Mouse (Mus musculus): ENCODE data around the gene Samd1.

The Samd1 gene

GRCm38 (mm10) chr8:83997511-83998141, at the start of gene Samd1:
Samd1 (plus strand) TSS chr8:83997672.
- in situ Hi-C loops (cut with MboI; ENCODE audit: low sequenced_read_pairs), result no loop called here

DNA sequence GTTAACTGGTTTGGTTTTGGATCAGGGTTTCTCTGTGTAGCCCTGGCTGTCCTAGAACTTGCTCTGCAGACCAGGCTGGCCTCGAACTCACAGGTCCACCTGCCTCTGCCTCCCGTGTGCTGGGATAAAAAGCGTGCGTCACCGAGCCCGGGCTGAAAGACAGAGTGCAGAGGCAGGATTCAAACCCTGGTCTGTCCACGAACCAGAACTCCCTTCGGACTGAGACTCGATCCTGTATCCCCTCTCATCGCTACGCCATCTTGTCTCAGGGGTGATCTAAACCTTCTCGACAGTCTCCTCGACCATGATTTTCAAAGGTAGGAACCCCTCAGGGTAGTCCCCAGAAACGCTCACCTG, 42.7 kb upstream of the Samd1 start:
- in situ Hi-C loops (cut with MboI; ENCODE audit: low sequenced_read_pairs), result loop anchor here (10.0 kb wide), 1 partner anchor 170 kb away; no protein-coding TSS in a partner anchor

- in situ Hi-C loops (cut with MboI; ENCODE audit: low sequenced_read_pairs), result loop anchor here (10.0 kb wide), 1 partner anchor 171 kb away; no protein-coding TSS in a partner anchor
These were observed 42.1 kb upstream of the Samd1 start, which contains the start of the genes Gm10644 and Asf1b for GRCm38 (mm10) chr8:83955106-83955957. Gm10644 (minus strand) TSS chr8:83955205. Asf1b (plus strand) TSS chr8:83955507.

- in situ Hi-C loops (cut with MboI; ENCODE audit: low sequenced_read_pairs), result loop anchor here (10.0 kb wide), 1 partner anchor 171 kb away; no protein-coding TSS in a partner anchor
These were observed 41.6 kb upstream of the Samd1 start for GRCm38 (mm10) chr8:83955958-83956218.

DNA sequence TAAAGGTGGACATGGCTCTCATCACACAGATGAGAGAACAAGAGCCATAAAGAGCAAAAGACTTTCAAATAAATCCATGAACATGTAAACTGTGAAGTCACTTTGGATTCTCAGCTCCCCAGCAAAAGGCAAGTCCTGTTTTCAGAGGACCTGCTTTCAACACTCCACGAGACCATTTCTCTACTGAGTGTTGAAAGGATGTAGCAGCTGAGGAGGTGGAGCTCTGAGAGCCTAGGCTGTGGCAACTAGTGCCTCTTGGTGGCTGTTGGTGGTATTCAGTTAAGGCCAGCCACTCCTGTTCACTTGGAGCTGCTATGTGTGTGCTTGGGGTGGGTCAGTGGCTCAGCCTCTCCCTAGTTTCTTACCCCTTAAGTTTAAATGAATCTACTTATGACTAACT, 40.7 kb upstream of the Samd1 start:
- in situ Hi-C loops (cut with MboI; ENCODE audit: low sequenced_read_pairs), result loop anchor here (10.0 kb wide), 1 partner anchor 172 kb away; no protein-coding TSS in a partner anchor

- in situ Hi-C loops (cut with MboI; ENCODE audit: low sequenced_read_pairs), result no loop called here
These were observed 33.3 kb upstream of the Samd1 start for GRCm38 (mm10) chr8:83964015-83964765.

DNA sequence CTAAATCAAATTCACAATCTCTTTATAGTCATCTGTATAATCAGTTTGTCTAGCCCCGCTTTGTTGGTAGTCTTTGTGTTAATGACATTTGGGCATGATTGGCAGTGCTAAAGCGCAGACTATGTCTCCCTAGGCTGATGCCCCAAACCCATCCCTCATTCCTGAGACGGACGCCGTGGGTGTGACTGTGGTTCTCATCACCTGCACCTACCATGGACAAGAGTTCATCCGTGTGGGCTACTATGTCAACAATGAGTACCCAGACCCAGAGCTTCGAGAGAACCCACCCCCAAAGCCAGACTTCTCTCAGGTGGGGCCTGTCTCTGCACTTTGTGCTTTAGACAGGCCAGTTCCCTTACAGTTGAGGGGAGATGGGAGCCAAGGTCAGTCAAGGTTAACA, 29.8 kb upstream of the Samd1 start:
- in situ Hi-C loops (cut with MboI; ENCODE audit: low sequenced_read_pairs), result no loop called here

- in situ Hi-C loops (cut with MboI; ENCODE audit: low sequenced_read_pairs), result no loop called here
These were observed 26.4 kb upstream of the Samd1 start for GRCm38 (mm10) chr8:83971121-83971520.

DNA sequence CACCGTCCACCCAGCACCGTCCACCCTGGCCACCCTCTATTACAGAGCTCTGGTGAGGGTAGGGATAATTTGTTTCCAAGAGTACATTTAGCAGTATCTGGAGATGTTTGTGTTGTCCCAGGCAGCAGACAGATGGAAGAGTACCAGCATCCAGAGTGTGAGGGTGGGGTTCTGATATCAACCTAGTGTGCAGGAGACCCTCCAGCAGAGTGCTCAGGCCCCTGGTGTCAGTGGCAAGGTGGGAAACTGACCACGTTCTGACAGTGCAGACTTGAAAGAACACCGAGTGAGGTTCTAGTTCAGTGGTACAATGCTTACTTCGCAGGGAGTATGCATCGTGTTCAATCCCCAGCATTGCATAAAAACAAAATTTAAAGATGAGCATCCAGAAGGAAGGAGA, 25.8 kb upstream of the Samd1 start:
- in situ Hi-C loops (cut with MboI; ENCODE audit: low sequenced_read_pairs), result no loop called here

DNA sequence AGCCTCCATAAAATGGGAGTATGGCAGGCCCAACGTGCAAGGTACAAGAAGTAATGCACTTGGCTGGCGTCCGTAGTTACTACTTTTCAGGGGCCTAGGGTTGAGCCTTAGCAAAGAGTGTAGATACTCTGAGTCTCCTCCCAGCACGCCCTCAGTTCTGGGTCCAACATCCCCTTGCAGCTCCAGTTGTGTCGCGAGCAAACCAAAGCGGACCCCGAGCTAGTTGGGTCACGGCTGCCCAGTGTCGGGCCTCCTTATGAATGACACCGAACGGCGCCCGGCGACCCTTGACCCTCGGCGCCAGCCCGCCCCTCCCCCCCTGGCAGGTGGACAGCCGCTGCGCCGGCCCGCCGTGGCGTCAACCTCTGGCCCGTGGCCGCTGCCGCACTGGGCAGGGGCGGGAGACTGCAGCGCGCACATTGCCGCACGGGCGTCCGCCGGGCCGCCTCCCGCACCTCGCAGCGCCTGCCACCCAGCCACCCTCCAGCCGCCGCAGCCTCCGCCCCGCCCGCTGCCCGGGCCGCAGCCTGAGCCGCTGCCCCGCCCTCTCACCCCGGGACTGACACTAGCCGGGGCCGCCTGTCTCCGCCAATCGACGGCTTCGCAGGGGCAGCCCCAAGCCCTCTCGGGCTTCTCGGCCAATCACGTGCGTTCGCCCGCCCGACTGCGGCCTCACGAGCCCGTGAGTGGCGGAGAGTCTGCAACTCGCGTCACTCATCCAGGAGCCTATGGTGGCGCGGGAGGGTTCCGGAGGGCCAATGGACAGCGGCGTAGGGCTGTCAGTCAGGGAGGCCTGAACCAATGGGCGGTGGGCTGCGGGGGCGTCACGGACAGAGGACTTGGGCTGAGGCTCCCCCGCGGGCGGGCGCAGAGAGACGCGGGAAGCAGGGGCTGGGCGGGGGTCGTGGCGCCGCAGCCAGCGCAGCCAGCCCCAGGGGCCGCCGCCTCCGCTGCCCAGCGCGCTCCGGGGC, 25.0 kb upstream of the Samd1 start, which contains the start of gene Prkaca:
Gene Prkaca, plus strand, starts transcription at position 844 of the 971 bp plus-strand sequence.
- in situ Hi-C loops (cut with MboI; ENCODE audit: low sequenced_read_pairs), result no loop called here

GRCm38 (mm10) chr8:83973161-83974031, 24.1 kb upstream of the Samd1 start:
- in situ Hi-C loops (cut with MboI; ENCODE audit: low sequenced_read_pairs), result no loop called here

DNA sequence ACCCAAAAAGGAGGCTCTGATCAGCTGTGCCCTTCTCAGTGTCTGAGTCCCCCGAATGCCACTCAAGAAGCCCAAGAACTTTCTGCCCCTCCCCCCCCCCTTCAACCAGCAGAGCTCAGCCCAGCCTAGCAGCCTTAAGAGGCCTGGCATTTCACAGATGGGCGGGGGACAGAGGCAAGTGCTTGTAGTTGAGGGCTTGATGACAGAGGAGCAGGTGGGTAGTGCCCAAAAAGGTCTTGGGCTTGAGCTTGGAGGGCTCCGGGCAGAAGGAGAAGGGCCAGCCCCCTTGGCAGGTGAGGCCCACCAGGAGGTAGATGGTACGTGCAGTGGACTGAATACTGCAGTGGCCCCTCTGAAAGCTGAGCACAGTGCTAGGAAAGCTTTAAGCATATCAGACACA, 23.0 kb upstream of the Samd1 start:
- in situ Hi-C loops (cut with MboI; ENCODE audit: low sequenced_read_pairs), result no loop called here

GRCm38 (mm10) chr8:83976101-83976630, 21.3 kb upstream of the Samd1 start:
- in situ Hi-C loops (cut with MboI; ENCODE audit: low sequenced_read_pairs), result no loop called here

GRCm38 (mm10) chr8:83976779-83977350, 20.6 kb upstream of the Samd1 start:
- in situ Hi-C loops (cut with MboI; ENCODE audit: low sequenced_read_pairs), result no loop called here

- in situ Hi-C loops (cut with MboI; ENCODE audit: low sequenced_read_pairs), result no loop called here
These were observed 19.8 kb upstream of the Samd1 start for GRCm38 (mm10) chr8:83977646-83978045.

DNA sequence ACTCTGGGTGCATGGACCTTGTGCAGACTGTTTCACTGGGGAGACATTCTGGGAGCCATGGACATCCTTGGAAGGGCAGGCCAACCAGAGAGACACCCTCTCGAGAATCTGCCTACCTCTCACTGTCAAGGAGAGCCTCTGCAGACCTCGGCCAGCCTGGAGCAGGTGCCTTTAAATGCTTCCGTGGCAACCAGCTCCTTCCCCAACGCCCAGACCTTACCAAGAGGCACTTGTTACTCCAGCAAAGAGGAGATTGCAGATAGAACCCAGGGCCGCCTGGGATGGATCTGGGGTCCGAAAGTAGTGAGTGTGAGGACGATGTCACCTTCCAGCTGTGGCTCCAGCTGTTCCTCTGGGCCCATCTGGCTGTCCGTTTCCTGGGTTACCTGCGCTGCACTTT, 19.3 kb upstream of the Samd1 start:
- in situ Hi-C loops (cut with MboI; ENCODE audit: low sequenced_read_pairs), result no loop called here

- in situ Hi-C loops (cut with MboI; ENCODE audit: low sequenced_read_pairs), result no loop called here
These were observed 17.2 kb upstream of the Samd1 start for GRCm38 (mm10) chr8:83980250-83980649.

DNA sequence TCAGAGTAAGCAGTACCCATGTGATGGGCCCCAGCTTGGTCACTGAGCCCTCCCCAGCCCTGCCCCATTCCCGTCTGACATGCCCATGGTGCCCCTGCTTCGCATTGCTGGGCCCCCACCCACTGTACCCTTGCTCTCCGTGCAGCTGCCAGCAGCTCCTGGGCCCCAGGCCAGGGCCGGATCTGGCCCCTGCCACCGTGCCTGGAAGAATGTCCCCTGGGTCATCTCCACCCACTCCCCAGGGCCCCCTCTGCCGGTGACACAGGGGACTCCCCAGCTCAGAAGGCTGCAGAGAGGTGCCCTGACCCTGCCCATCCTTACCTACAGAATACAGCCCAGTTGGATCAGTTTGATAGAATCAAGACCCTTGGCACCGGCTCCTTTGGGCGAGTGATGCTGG, 16.6 kb upstream of the Samd1 start:
- in situ Hi-C loops (cut with MboI; ENCODE audit: low sequenced_read_pairs), result no loop called here

DNA sequence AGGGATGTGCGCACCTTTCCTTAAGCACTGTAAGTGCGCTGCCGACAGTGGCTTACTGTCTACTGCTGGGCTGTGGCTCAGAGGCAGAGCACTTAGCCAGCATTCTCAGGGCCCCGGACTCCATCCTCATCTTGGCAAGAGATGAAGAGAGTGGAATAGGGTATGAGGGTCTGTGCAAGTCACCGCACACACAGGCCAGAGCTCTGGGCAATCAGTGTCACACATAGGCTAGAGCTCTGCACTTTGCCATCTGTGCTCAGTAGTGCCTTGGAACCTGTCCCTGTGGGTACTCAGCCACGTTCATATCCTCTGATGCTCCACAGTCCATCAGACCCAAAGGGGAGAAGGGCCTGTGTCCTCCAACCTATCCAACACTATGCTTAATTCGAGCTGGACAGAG, 15.9 kb upstream of the Samd1 start:
- in situ Hi-C loops (cut with MboI; ENCODE audit: low sequenced_read_pairs), result no loop called here
